8 mouse cellular contexts compared by ENCODE assay signal in the genomic region with DNA sequence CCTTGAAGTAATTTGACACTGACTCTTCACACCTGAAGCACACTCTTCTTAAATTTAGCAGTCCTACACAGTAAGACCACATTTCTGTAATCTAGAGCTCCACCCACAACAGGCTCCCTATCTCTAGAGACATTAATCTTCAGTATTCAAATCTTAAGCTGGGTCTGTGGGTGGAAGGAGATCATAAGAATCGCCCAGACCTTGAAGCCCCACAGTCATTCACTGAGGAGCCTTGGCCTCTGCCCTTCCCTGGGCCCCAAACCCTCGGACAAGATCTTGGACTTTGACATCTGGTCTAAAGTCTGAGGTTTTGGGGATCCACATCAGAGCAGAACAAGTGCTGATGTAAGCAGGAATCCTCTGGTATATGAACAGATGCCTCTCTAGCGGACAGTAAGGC. TPM values are rescaled to one million over a fixed set of nuclear protein-coding genes. Genes with fewer than 3 reads are reported as not detected.
DNase-seq lines count a peak whose midpoint lies in the region; ATAC-seq and TF ChIP-seq lines count a peak whose summit lies in the region.

No protein-coding gene starts in this region.

- H3K36me3 ChIP-seq in lung, embryonic 14.5 days (ENCODE audit: insufficient read depth) = no peaks in the 10 kb centered on the region
- H3K36me3 ChIP-seq in erythroblast, embryonic 14.5 days (ENCODE audit: control insufficient read depth) = peaks cover 18% of the 10 kb centered on the region
- no peaks in the 10 kb centered on the region for H3K36me3 ChIP-seq in limb, embryonic 13.5 days
- no peaks in the 10 kb centered on the region for H3K36me3 ChIP-seq in neural tube, embryonic 15.5 days

- peak overlapping the region; percentile 54 for H3K4me3 ChIP-seq in lung, embryonic 14.5 days (ENCODE audit: low read depth, low read length)
- peak overlapping the region; percentile 72 for H3K4me3 ChIP-seq in erythroblast, embryonic 14.5 days (replicated peaks)
- peak overlapping the region; percentile 68 for H3K4me3 ChIP-seq in limb, embryonic 13.5 days
- peak overlapping the region; percentile 76; the same call in 1 of the 2 replicates for H3K4me3 ChIP-seq in neural tube, embryonic 15.5 days (replicated peaks)

- no peak for DNase-seq in lung, embryonic 14.5 days
- no peak for DNase-seq in lung, postnatal 25 days (ENCODE audit: low spot score)
- DNase-seq in layer of hippocampus, postnatal 10 days (ENCODE audit: low spot score in 2 of 2) = no peak
- no peak for DNase-seq in cerebellum, adult 9-11 months
- DNase-seq in left cerebral cortex, adult 18-20 months (ENCODE audit: low spot score in 2 of 2) = no peak

- no peak for ATAC-seq in lung, embryonic 14.5 days (ENCODE audit: insufficient read depth)
- no peak for ATAC-seq in limb, embryonic 13.5 days (ENCODE audit: low FRiP score, low read depth)
- ATAC-seq in neural tube, embryonic 15.5 days (ENCODE audit: low FRiP score) = no peak

- 0 out of 2 replicates have a peak, but pooled peaks cover 3% of the 10 kb centered on the region for H3K4me1 ChIP-seq in lung, embryonic 14.5 days (ENCODE audit: insufficient read depth)
- H3K4me1 ChIP-seq in erythroblast, embryonic 14.5 days (ENCODE audit: control insufficient read depth) = peaks cover 71% of the 10 kb centered on the region
- H3K4me1 ChIP-seq in limb, embryonic 13.5 days = peaks cover 11% of the 10 kb centered on the region
- H3K4me1 ChIP-seq in neural tube, embryonic 15.5 days = peaks cover 11% of the 10 kb centered on the region

- H3K27me3 ChIP-seq in lung, embryonic 14.5 days (ENCODE audit: insufficient read depth, low read length) = 0 out of 2 replicates have a peak, but pooled peaks cover 3% of the 10 kb centered on the region
- H3K27me3 ChIP-seq in erythroblast, embryonic 14.5 days (ENCODE audit: control insufficient read depth) = peaks cover 42% of the 10 kb centered on the region
- H3K27me3 ChIP-seq in limb, embryonic 13.5 days = peaks cover 30% of the 10 kb centered on the region
- peaks cover 6% of the 10 kb centered on the region; the same call in 1 of the 2 replicates for H3K27me3 ChIP-seq in neural tube, embryonic 15.5 days (replicated peaks)

- no peaks in the 10 kb centered on the region for H3K9me3 ChIP-seq in lung, embryonic 14.5 days (ENCODE audit: low read depth, low read length)
- H3K9me3 ChIP-seq in erythroblast, embryonic 14.5 days (ENCODE audit: control insufficient read depth, low read length) = peaks cover 2% of the 10 kb centered on the region; the same call in 1 of the 2 replicates
- no peaks in the 10 kb centered on the region for H3K9me3 ChIP-seq in limb, embryonic 13.5 days
- H3K9me3 ChIP-seq in neural tube, embryonic 15.5 days (replicated peaks) = no peaks in the 10 kb centered on the region

- 37% methylated on average over 3 of the region's 3 CpGs for WGBS in lung, embryonic 14.5 days
- 40% methylated on average over 3 of the region's 3 CpGs for WGBS in limb, embryonic 13.5 days
- 39% methylated on average over 3 of the region's 3 CpGs for WGBS in neural tube, embryonic 15.5 days

- H3K9ac ChIP-seq in lung, embryonic 14.5 days = peak overlapping the region; percentile 74
- no peak overlapping the region for H3K9ac ChIP-seq in limb, embryonic 13.5 days
- peak overlapping the region; percentile 60; the same call in 1 of the 2 replicates for H3K9ac ChIP-seq in neural tube, embryonic 15.5 days (replicated peaks)

- TF ChIP-seq CTCF in lung, embryonic 14.5 days (IDR thresholded peaks at IDR 0.05; ENCODE audit: low read depth) = no peak

- peak overlapping the region; percentile 91 for H3K4me2 ChIP-seq in lung, embryonic 14.5 days
- H3K4me2 ChIP-seq in limb, embryonic 13.5 days (replicated peaks) = peak overlapping the region; percentile 98
- peak overlapping the region; percentile 90 for H3K4me2 ChIP-seq in neural tube, embryonic 15.5 days

- no peak overlapping the region for H3K27ac ChIP-seq in lung, embryonic 14.5 days (ENCODE audit: low read depth)
- H3K27ac ChIP-seq in limb, embryonic 13.5 days = no peak overlapping the region
- no peak overlapping the region for H3K27ac ChIP-seq in neural tube, embryonic 15.5 days (replicated peaks)

RNA-seq across cellular contexts. Expression of a gene that starts 1.0 kb away (rescaled TPM):
- polyA plus RNA-seq in lung, embryonic 14.5 days (2014; fragmentation: Nextera tagmentation; extraction: Ambion mirVana) = not detected in 2 replicates
- polyA plus RNA-seq in erythroblast, embryonic 14.5 days (2012) = 0.86 and 0.96 TPM in 2 replicates
- polyA plus RNA-seq in limb, embryonic 13.5 days (2015; fragmentation: Nextera tagmentation; extraction: Ambion mirVana) = not detected in 2 replicates
- not detected in 2 replicates for polyA plus RNA-seq in neural tube, embryonic 15.5 days (2015; fragmentation: Nextera tagmentation; extraction: Ambion mirVana)
- total RNA-seq in layer of hippocampus, postnatal 10 days (2021) = not detected
- not detected for total RNA-seq in left cerebral cortex, adult 18-20 months (2021)

RNA-seq across cellular contexts. Expression of a gene that starts 27.9 kb away (rescaled TPM):
- 17.8 and 18.4 TPM in 2 replicates for polyA plus RNA-seq in lung, embryonic 14.5 days (2014; fragmentation: Nextera tagmentation; extraction: Ambion mirVana)
- polyA plus RNA-seq in erythroblast, embryonic 14.5 days (2012) = 2.0 and 2.5 TPM in 2 replicates
- 19.2 and 19.8 TPM in 2 replicates for polyA plus RNA-seq in limb, embryonic 13.5 days (2015; fragmentation: Nextera tagmentation; extraction: Ambion mirVana)
- polyA plus RNA-seq in neural tube, embryonic 15.5 days (2015; fragmentation: Nextera tagmentation; extraction: Ambion mirVana) = 16.7 and 19.3 TPM in 2 replicates
- 1 to 10 TPM; 2.0 to 3.2 TPM for total RNA-seq in layer of hippocampus, postnatal 10 days (2021)
- total RNA-seq in left cerebral cortex, adult 18-20 months (2021) = 1 to 10 TPM; 3.9 to 6.2 TPM

RNA-seq across cellular contexts. Expression of a gene that starts 53.9 kb away (rescaled TPM):
- 2.8 and 4.5 TPM in 2 replicates for polyA plus RNA-seq in lung, embryonic 14.5 days (2014; fragmentation: Nextera tagmentation; extraction: Ambion mirVana)
- polyA plus RNA-seq in erythroblast, embryonic 14.5 days (2012) = 0.14 and 0.31 TPM in 2 replicates
- 3.7 and 5.8 TPM in 2 replicates for polyA plus RNA-seq in limb, embryonic 13.5 days (2015; fragmentation: Nextera tagmentation; extraction: Ambion mirVana)
- polyA plus RNA-seq in neural tube, embryonic 15.5 days (2015; fragmentation: Nextera tagmentation; extraction: Ambion mirVana) = 3.8 and 4.2 TPM in 2 replicates
- under 1 TPM in 1 of 2 experiments, not detected in 1; 0.51 TPM for total RNA-seq in layer of hippocampus, postnatal 10 days (2021)
- 1 to 10 TPM in 1 of 2 experiments, under 1 TPM in 1; 0.91 to 2.2 TPM for total RNA-seq in left cerebral cortex, adult 18-20 months (2021)

RNA-seq across cellular contexts. Expression of a gene that starts 55.2 kb away (rescaled TPM):
- polyA plus RNA-seq in lung, embryonic 14.5 days (2014; fragmentation: Nextera tagmentation; extraction: Ambion mirVana) = not detected in 2 replicates
- not detected in 2 replicates for polyA plus RNA-seq in erythroblast, embryonic 14.5 days (2012)
- not detected in 2 replicates for polyA plus RNA-seq in limb, embryonic 13.5 days (2015; fragmentation: Nextera tagmentation; extraction: Ambion mirVana)
- polyA plus RNA-seq in neural tube, embryonic 15.5 days (2015; fragmentation: Nextera tagmentation; extraction: Ambion mirVana) = not detected in 2 replicates
- total RNA-seq in layer of hippocampus, postnatal 10 days (2021) = not detected
- not detected for total RNA-seq in left cerebral cortex, adult 18-20 months (2021)

RNA-seq across cellular contexts. Expression of a gene that starts 57.9 kb away (rescaled TPM):
- polyA plus RNA-seq in lung, embryonic 14.5 days (2014; fragmentation: Nextera tagmentation; extraction: Ambion mirVana) = not detected in 2 replicates
- polyA plus RNA-seq in erythroblast, embryonic 14.5 days (2012) = not detected in 2 replicates
- 0.14 TPM in 1 of 2 replicates, not detected in the other for polyA plus RNA-seq in limb, embryonic 13.5 days (2015; fragmentation: Nextera tagmentation; extraction: Ambion mirVana)
- polyA plus RNA-seq in neural tube, embryonic 15.5 days (2015; fragmentation: Nextera tagmentation; extraction: Ambion mirVana) = not detected in 2 replicates
- total RNA-seq in layer of hippocampus, postnatal 10 days (2021) = under 1 TPM in 1 of 2 experiments, not detected in 1; 0.34 TPM
- under 1 TPM; 0.21 to 0.44 TPM for total RNA-seq in left cerebral cortex, adult 18-20 months (2021)
